9 mouse cellular contexts compared by ENCODE assay signal in the genomic region with DNA sequence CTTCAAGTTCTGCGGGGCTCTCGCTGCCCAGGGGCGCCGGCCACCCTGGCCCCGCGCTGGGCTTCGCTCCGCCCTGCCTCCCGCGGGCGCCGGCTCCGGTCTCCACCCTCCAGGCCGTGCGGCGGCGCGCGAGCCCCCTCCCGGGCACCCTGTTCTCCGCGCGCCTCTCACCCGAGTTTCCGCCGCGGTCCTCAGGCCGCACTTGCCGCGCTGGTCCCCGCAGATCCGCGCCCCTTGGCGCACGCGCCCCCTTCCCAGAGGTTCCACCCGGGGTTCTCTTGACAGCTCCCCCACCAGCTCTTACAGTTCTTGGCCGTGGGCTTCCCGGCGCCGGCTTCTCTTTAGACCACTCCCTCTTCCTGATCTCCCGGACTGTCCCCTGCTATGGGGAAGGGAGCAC. TPM values are rescaled to one million over a fixed set of nuclear protein-coding genes. Genes with fewer than 3 reads are reported as not detected.
DNase-seq lines count a peak whose midpoint lies in the region; ATAC-seq and TF ChIP-seq lines count a peak whose summit lies in the region.
"Had no signal": no experiment of that assay in that cellular context is flagged by ENCODE, and none has a peak within 500 bp of the region (broad histone marks: within the 10 kb centered on the region; RNA-seq: fewer than 3 reads in every experiment).

No protein-coding gene starts in this region.

- under 1% methylated on average over 42 of the region's 42 CpGs for WGBS in hindbrain, embryonic 10.5 days
- 3% methylated on average over 28 of the region's 42 CpGs for WGBS in lung, postnatal 0 days

- no peak for TF ChIP-seq EP300 in lung, postnatal 0 days (IDR thresholded peaks at IDR 0.05)

- peak overlapping the region; percentile 63 for H3K4me2 ChIP-seq in lung, postnatal 0 days (replicated peaks; ENCODE audit: low read depth, low read length)

- H3K27me3 ChIP-seq in hindbrain, embryonic 10.5 days (ENCODE audit: insufficient read depth, poor library complexity, severe bottlenecking) = no peaks in the 10 kb centered on the region
- no peaks in the 10 kb centered on the region for H3K27me3 ChIP-seq in lung, postnatal 0 days (replicated peaks; ENCODE audit: insufficient read depth, low read length)

- H3K9ac ChIP-seq in lung, postnatal 0 days (replicated peaks; ENCODE audit: low read depth) = peak overlapping the region; percentile 81

- peak overlapping the region; percentile 95 for H3K27ac ChIP-seq in hindbrain, embryonic 10.5 days
- H3K27ac ChIP-seq in lung, postnatal 0 days (ENCODE audit: low read length) = peak overlapping the region; percentile 95

- peaks cover 40% of the 10 kb centered on the region for H3K36me3 ChIP-seq in hindbrain, embryonic 10.5 days
- H3K36me3 ChIP-seq in lung, postnatal 0 days (ENCODE audit: insufficient read depth, low read length) = peaks cover 14% of the 10 kb centered on the region; the same call in 1 of the 2 replicates

- no peak for TF ChIP-seq CTCF in lung, postnatal 0 days (IDR thresholded peaks at IDR 0.05)

- no peaks in the 10 kb centered on the region for H3K9me3 ChIP-seq in hindbrain, embryonic 10.5 days
- H3K9me3 ChIP-seq in lung, postnatal 0 days (ENCODE audit: low read length) = no peaks in the 10 kb centered on the region

- H3K4me3 ChIP-seq in hindbrain, embryonic 10.5 days = peak overlapping the region; percentile 89
- peak overlapping the region; percentile 88 for H3K4me3 ChIP-seq in lung, postnatal 0 days (ENCODE audit: low read depth, low read length)

- peaks cover 44% of the 10 kb centered on the region for H3K4me1 ChIP-seq in hindbrain, embryonic 10.5 days (replicated peaks)
- peaks cover 18% of the 10 kb centered on the region; the same call in 1 of the 2 replicates for H3K4me1 ChIP-seq in lung, postnatal 0 days (ENCODE audit: insufficient read depth, low read depth, low read length)

- peak; percentile 70 to 73 for DNase-seq in spleen, adult 18-20 months
- DNase-seq in spleen, adult 12 weeks (ENCODE audit: low spot score) = no peak
- DNase-seq in hindbrain, embryonic 10.5 days (ENCODE audit: low spot score) = no peak
- peak; percentile 65 to 79 for DNase-seq in layer of hippocampus, postnatal 10 days (ENCODE audit: low spot score in 2 of 2)
- DNase-seq in lung, postnatal 0 days (ENCODE audit: low spot score) = peak; percentile 81
- DNase-seq in right cerebral cortex, postnatal 10 days (ENCODE audit: low spot score in 2 of 2) = peak; percentile 80 to 82

- peak; percentile 30 for ATAC-seq in erythroid progenitor cell, adult 5-6 weeks (replicated peaks; ENCODE audit: low FRiP score, poor library complexity, severe bottlenecking)
- peak; percentile 78 for ATAC-seq in lung, postnatal 0 days
- no peak for ATAC-seq in monocyte, adult 5-6 weeks (replicated peaks; ENCODE audit: insufficient number of reproducible peaks, low FRiP score, low TSS enrichment, poor library complexity, severe bottlenecking)

RNA-seq across cellular contexts. Expression of gene Lrrc8a, which starts 0.4 kb away (rescaled TPM):
- total RNA-seq in erythroid progenitor cell, adult 5-6 weeks (2015; ENCODE audit: low replicate concordance) = 9.6 and 11.9 TPM in 2 replicates
- total RNA-seq in erythroid progenitor cell, adult 5-6 weeks (2017; ENCODE audit: low replicate concordance) = 6.9 and 10.7 TPM in 2 replicates
- 38.3 and 43.4 TPM in 2 replicates for polyA plus RNA-seq in hindbrain, embryonic 10.5 days (2016; fragmentation: Nextera tagmentation; extraction: Ambion mirVana)
- total RNA-seq in layer of hippocampus, postnatal 10 days (2021) = 10 to 100 TPM; 54.0 to 55.9 TPM
- 58.2 and 68.8 TPM in 2 replicates for polyA plus RNA-seq in lung, postnatal 0 days (2015; fragmentation: Nextera tagmentation; extraction: Ambion mirVana)
- 8.1 to 13.5 TPM (median 9.8 TPM) in 3 replicates for total RNA-seq in monocyte, adult 5-6 weeks (2017)

RNA-seq across cellular contexts. Expression of gene Gm28035, which starts 2.5 kb away (rescaled TPM):
- total RNA-seq in erythroid progenitor cell, adult 5-6 weeks (2015; ENCODE audit: low replicate concordance) = not detected in 2 replicates
- 0.13 TPM in 1 of 2 replicates, not detected in the other for total RNA-seq in erythroid progenitor cell, adult 5-6 weeks (2017; ENCODE audit: low replicate concordance)
- polyA plus RNA-seq in hindbrain, embryonic 10.5 days (2016; fragmentation: Nextera tagmentation; extraction: Ambion mirVana) = 0.10 TPM in 1 of 2 replicates, not detected in the other
- 1 to 10 TPM; 5.8 to 7.2 TPM for total RNA-seq in layer of hippocampus, postnatal 10 days (2021)
- polyA plus RNA-seq in lung, postnatal 0 days (2015; fragmentation: Nextera tagmentation; extraction: Ambion mirVana) = 0.12 and 0.21 TPM in 2 replicates
- total RNA-seq in monocyte, adult 5-6 weeks (2017) = 1.8 to 2.0 TPM in 2 of 3 replicates, not detected in the other

RNA-seq across cellular contexts. Expression of gene Phyhd1, which starts 28.1 kb away (rescaled TPM):
- 6.1 and 11.3 TPM in 2 replicates for total RNA-seq in erythroid progenitor cell, adult 5-6 weeks (2015; ENCODE audit: low replicate concordance)
- 2.8 and 9.6 TPM in 2 replicates for total RNA-seq in erythroid progenitor cell, adult 5-6 weeks (2017; ENCODE audit: low replicate concordance)
- 3.1 and 5.5 TPM in 2 replicates for polyA plus RNA-seq in hindbrain, embryonic 10.5 days (2016; fragmentation: Nextera tagmentation; extraction: Ambion mirVana)
- total RNA-seq in layer of hippocampus, postnatal 10 days (2021) = 10 to 100 TPM; 16.9 to 19.2 TPM
- 9.5 and 13.4 TPM in 2 replicates for polyA plus RNA-seq in lung, postnatal 0 days (2015; fragmentation: Nextera tagmentation; extraction: Ambion mirVana)
- total RNA-seq in monocyte, adult 5-6 weeks (2017) = 1.2 to 4.2 TPM (median 1.2 TPM) in 3 replicates

RNA-seq across cellular contexts. Expression of gene Kyat1, which starts 32.2 kb away (rescaled TPM):
- 3.2 TPM in 1 of 2 replicates, not detected in the other for total RNA-seq in erythroid progenitor cell, adult 5-6 weeks (2015; ENCODE audit: low replicate concordance)
- 1.8 and 2.3 TPM in 2 replicates for total RNA-seq in erythroid progenitor cell, adult 5-6 weeks (2017; ENCODE audit: low replicate concordance)
- polyA plus RNA-seq in hindbrain, embryonic 10.5 days (2016; fragmentation: Nextera tagmentation; extraction: Ambion mirVana) = 9.0 and 11.4 TPM in 2 replicates
- 10 to 100 TPM; 16.4 to 17.6 TPM for total RNA-seq in layer of hippocampus, postnatal 10 days (2021)
- polyA plus RNA-seq in lung, postnatal 0 days (2015; fragmentation: Nextera tagmentation; extraction: Ambion mirVana) = 12.7 and 17.1 TPM in 2 replicates
- 1.2 to 4.5 TPM (median 2.9 TPM) in 3 replicates for total RNA-seq in monocyte, adult 5-6 weeks (2017)

RNA-seq across cellular contexts. Expression of gene Gm28038, which starts 43.0 kb away (rescaled TPM):
- not detected in 2 replicates for total RNA-seq in erythroid progenitor cell, adult 5-6 weeks (2015; ENCODE audit: low replicate concordance)
- not detected in 2 replicates for total RNA-seq in erythroid progenitor cell, adult 5-6 weeks (2017; ENCODE audit: low replicate concordance)
- not detected in 2 replicates for polyA plus RNA-seq in hindbrain, embryonic 10.5 days (2016; fragmentation: Nextera tagmentation; extraction: Ambion mirVana)
- total RNA-seq in layer of hippocampus, postnatal 10 days (2021) = not detected
- polyA plus RNA-seq in lung, postnatal 0 days (2015; fragmentation: Nextera tagmentation; extraction: Ambion mirVana) = not detected in 2 replicates
- not detected in 3 replicates for total RNA-seq in monocyte, adult 5-6 weeks (2017)
- total RNA-seq: neutrophil, adult 5-6 weeks had no signal

Comparison
In these comparisons a context has a peak if more than half of its experiments do, and no peak if none do; other contexts are left out.
1. DNase-seq: peak in spleen, adult 18-20 months (2 of 2), layer of hippocampus, postnatal 10 days (2 of 2), lung, postnatal 0 days (single experiment) and right cerebral cortex, postnatal 10 days (2 of 2); none in spleen, adult 12 weeks (single experiment) and hindbrain, embryonic 10.5 days (single experiment).